Mouse (Mus musculus): Measurements from ENCODE around the gene Mcl1. TPM values are rescaled to one million over a fixed set of nuclear protein-coding genes. Genes with fewer than 3 reads are reported as not detected.
"Not testable (repeated sequence)": the region's sequence is repeated elsewhere in the genome, so short reads cannot be mapped to it uniquely, and the experiment has no call there.

Mcl1 gene
- total RNA-seq, 2 experiments from 2014 or later, result 110 to 123 TPM

- intact Hi-C loops (cut with DNase I), result no loop called here
- DNase-seq, result peak; percentile 46
- peak overlapping the region; percentile 3 for H3K4me3 ChIP-seq
- no peak for TF ChIP-seq CTCF (IDR thresholded peaks at IDR 0.05)
- peak overlapping the region; percentile 61 for H3K27ac ChIP-seq
Observed at GRCm38 (mm10) chr3:95684846-95685245, 26.3 kb downstream of the Mcl1 start.

- TF ChIP-seq CTCF (IDR thresholded peaks at IDR 0.05), result no peak
- Histone ChIP-seq H3K4me3 (peak overlapping the region; percentile 86), H3K27ac (peak overlapping the region; percentile 91)
- peak; percentile 36 for DNase-seq
- intact Hi-C loops (cut with DNase I), result no loop called here
Observed at GRCm38 (mm10) chr3:95685301-95685700, 26.7 kb downstream of the Mcl1 start.

- no peak for TF ChIP-seq CTCF (IDR thresholded peaks at IDR 0.05)
- Histone ChIP-seq H3K4me3 (peak overlapping the region; percentile 86), H3K27ac (peak overlapping the region; percentile 91)
- intact Hi-C loops (cut with DNase I), result no loop called here
- peak; percentile 33 for DNase-seq
Observed at GRCm38 (mm10) chr3:95685701-95686100, 27.1 kb downstream of the Mcl1 start.

DNA sequence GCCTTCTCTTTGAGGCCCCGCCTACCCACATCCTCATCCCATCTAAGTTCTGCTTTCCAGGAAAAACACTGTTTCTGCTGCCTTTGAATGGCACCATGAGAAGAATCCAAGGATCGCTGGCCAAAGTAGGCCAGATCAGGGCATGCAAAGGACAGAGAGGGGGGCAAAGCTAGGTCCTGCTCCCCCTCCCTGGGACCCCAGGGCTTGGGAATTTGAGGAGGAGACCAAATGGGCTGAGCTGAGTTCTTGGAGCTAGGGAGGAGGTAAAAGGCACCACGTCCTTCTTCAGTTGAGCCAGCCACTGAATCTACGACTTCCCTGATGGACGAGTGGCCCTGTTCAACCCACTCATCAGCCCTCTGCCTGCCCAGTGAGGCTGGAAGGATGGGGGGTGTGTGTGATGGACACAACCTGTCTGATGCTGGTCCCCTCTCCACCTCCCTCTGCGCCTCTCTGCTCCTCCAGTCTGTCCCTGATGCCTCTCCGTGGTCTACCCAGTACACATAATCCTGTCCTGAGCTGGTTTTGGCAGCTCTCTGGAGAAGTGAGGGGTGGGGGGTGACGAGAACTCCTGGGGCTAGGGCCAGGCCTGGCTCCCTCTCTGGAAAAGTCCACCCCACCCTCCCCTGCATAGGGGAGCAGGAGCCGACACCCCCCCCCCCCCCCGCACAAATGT, 28.0 kb downstream of the Mcl1 start:
- no peak for TF ChIP-seq CTCF (IDR thresholded peaks at IDR 0.05)
- peak overlapping the region; percentile 86 for H3K4me3 ChIP-seq
- intact Hi-C loops (cut with DNase I), result no loop called here
- peak; percentile 54 for DNase-seq
- peak overlapping the region; percentile 91 for H3K27ac ChIP-seq

DNA sequence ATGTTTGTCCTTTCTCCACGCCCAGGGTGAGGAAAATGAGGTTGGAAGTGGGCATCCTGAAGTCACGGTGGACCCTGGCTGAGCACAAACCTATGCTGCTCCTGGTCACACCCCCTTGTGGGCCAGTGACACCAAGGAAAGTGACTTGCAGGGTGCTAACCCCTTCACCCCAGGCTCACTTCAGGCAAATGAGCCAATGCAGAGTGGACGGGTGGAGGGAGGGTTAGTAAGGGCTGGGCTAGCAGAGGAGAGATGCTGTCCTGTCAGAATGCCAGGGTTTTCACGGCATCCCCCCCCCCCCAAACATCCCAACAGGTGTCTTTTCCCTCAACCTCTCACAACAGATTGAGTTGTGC, 28.6 kb downstream of the Mcl1 start:
- peak overlapping the region; percentile 86 for H3K4me3 ChIP-seq
- intact Hi-C loops (cut with DNase I), result no loop called here
- TF ChIP-seq CTCF (IDR thresholded peaks at IDR 0.05), result no peak
- DNase-seq, result peak; percentile 40
- peak overlapping the region; percentile 91 for H3K27ac ChIP-seq

GRCm38 (mm10) chr3:95687524-95688421, 29.2 kb downstream of the Mcl1 start, which contains the start of gene Adamtsl4:
Gene Adamtsl4, minus strand, starts transcription at chr3:95687917.
- peak; percentile 38 for TF ChIP-seq CTCF (IDR thresholded peaks at IDR 0.05)
- H3K27ac ChIP-seq, result peak within 1 kb of the TSS; percentile 91
- peak; percentile 92 for DNase-seq
- H3K4me3 ChIP-seq, result peak within 1 kb of the TSS; percentile 86
- intact Hi-C loops (cut with DNase I), result no loop called here

- TF ChIP-seq CTCF (IDR thresholded peaks at IDR 0.05), result peak; percentile 10; the same call in 1 of the 2 replicates
- intact Hi-C loops (cut with DNase I), result no loop called here
Observed at GRCm38 (mm10) chr3:95689171-95689915, 30.8 kb downstream of the Mcl1 start.

DNA sequence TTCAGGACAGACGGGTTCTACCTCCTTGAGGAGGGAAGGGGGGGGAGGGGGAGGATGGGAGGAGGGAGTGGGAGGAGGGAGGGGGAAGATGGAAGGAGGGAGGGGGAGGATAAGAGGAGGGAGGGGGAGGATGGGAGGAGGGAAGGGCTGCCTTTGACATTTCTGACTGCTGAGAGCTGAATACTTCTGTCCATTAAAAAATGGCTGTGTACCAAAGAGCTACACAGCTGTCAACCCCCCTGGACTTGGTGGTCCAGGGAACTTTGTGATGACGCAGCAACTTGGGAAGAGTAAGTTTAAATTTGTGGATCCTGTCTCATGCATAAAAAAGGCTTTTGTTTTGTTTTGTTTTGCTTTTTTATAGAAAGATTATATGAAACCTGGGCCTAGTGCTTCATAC, 31.4 kb downstream of the Mcl1 start:
- intact Hi-C loops (cut with DNase I), result no loop called here
- TF ChIP-seq CTCF (IDR thresholded peaks at IDR 0.05), result no peak
- Histone ChIP-seq H3K27ac (peak overlapping the region; percentile 91), H3K4me3 (peak overlapping the region; percentile 17)
- no peak for DNase-seq

More at GRCm38 (mm10) chr3:95689171-95689915, 30.8 kb downstream of the Mcl1 start:
- Histone ChIP-seq H3K27ac (peak overlapping the region; percentile 91), H3K4me3 (peak overlapping the region; percentile 17)
- DNase-seq, result peak; percentile 70

GRCm38 (mm10) chr3:95690552-95690951, 32.0 kb downstream of the Mcl1 start:
- intact Hi-C loops (cut with DNase I); DNase-seq: not testable (repeated sequence)
- Histone ChIP-seq H3K27ac (peak overlapping the region; percentile 91), H3K4me3 (peak overlapping the region; percentile 11; the same call in 1 of the 2 replicates)

DNA sequence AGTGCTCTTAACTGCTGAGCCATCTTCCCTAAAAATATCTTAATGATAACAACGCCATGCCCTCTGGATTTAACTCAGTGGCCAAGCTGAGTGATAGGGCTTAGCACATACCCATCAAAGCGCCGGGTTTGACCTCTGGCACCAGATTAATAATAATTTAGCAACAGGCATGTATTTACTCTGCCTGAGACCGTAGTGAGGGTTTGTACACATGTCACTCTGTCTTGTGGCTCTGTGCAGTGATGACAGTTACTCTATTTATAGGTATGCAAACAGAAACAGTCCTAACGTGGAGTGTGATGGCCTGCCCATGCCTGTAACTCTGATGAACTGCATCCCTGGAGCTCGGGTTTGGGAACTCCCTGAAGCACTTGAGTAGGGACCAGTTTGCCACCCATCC, 34.1 kb downstream of the Mcl1 start:
- TF ChIP-seq CTCF (IDR thresholded peaks at IDR 0.05), result no peak
- intact Hi-C loops (cut with DNase I), result no loop called here
- Histone ChIP-seq H3K27ac (peak overlapping the region; percentile 82), H3K4me3 (no peak overlapping the region)
- no peak for DNase-seq

GRCm38 (mm10) chr3:95693821-95694807, 35.5 kb downstream of the Mcl1 start:
- no peak for TF ChIP-seq CTCF (IDR thresholded peaks at IDR 0.05)
- H3K4me3 ChIP-seq, result no peak overlapping the region
- peak overlapping the region; percentile 82 for H3K27ac ChIP-seq
- intact Hi-C loops (cut with DNase I), result no loop called here
- peak; percentile 13 for DNase-seq

All from gastrocnemius, adult 2 months (tissue).